Mouse (Mus musculus): ENCODE measurements around the gene Gpn2. TPM values are rescaled to one million over a fixed set of nuclear protein-coding genes. Genes with fewer than 3 reads are reported as not detected.

Gene Gpn2
- polyA plus RNA-seq, 1 experiment from 2014 or later, result 25.9 TPM

GRCm38 (mm10) chr4:133600306-133600705 lies 16.1 kb downstream of the Gpn2 start:
- no peak overlapping the region for H3K27ac ChIP-seq (ENCODE audit: low read depth, low read length)
- no peak for ATAC-seq (ENCODE audit: low FRiP score)

DNA sequence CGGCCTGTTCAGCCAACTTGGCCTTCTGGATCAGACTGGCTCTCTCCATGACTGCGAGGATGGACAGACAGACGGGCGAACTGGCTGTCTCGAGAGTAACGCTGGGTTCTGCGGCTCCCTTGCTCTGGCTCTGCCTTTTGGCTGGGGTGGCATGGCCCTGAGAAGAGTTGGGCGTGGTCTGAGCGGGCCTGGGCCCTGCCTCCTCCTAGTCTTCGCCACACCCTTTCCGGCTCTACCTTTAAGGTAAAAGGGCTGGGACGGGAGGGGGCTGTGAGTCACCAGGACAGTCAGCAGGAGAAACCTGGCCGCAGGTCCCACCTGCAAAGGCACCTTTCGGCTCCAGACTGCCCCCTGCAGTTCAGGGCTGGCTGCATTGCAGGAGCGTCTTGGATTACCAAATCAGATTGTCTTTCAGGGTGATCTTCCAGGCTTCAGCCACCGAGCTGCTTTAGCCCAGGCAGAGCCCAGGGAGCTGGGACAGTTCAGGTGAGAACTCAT lies 17.6 kb downstream of the Gpn2 start, which contains the start of gene Sfn:
Gene Sfn, minus strand, starts transcription at position 448 of the 498 bp plus-strand sequence.
- Histone ChIP-seq H3K4me1 (replicated peaks; ENCODE audit: control insufficient read depth, insufficient read depth, low read length) (no peaks in the 10 kb centered on the region; the same call in 1 of the 2 replicates), H3K36me3 (ENCODE audit: control insufficient read depth, insufficient read depth, low read length) (no peaks in the 10 kb centered on the region), H3K27ac (ENCODE audit: low read depth, low read length) (no peak within 1 kb of the TSS), H3K4me3 (ENCODE audit: low read depth, low read length) (0 out of 2 replicates have a peak within 1 kb of the TSS, but pooled peaks have one; percentile 12), H3K4me2 (replicated peaks; ENCODE audit: low read depth, low read length) (no peak within 1 kb of the TSS), H3K9ac (ENCODE audit: low read depth, low read length) (no peak within 1 kb of the TSS), H3K9me3 (ENCODE audit: control insufficient read depth, low read length) (no peaks in the 10 kb centered on the region), H3K27me3 (ENCODE audit: control insufficient read depth, insufficient read depth, low read length) (peaks cover 40% of the 10 kb centered on the region)
- DNase-seq (ENCODE audit: low spot score) (peak; percentile 39), ATAC-seq (ENCODE audit: low FRiP score) (no peak)
- WGBS, result 1% methylated on average over 16 of the region's 16 CpGs

More at GRCm38 (mm10) chr4:133600306-133600705, 16.1 kb downstream of the Gpn2 start:
- Histone ChIP-seq H3K9me3 (ENCODE audit: control insufficient read depth, low read length) (no peaks in the 10 kb centered on the region), H3K4me1 (replicated peaks; ENCODE audit: control insufficient read depth, insufficient read depth, low read length) (no peaks in the 10 kb centered on the region; the same call in 1 of the 2 replicates), H3K36me3 (ENCODE audit: control insufficient read depth, insufficient read depth, low read length) (no peaks in the 10 kb centered on the region), H3K4me3 (ENCODE audit: low read depth, low read length) (no peak overlapping the region), H3K27me3 (ENCODE audit: control insufficient read depth, insufficient read depth, low read length) (peaks cover 40% of the 10 kb centered on the region), H3K4me2 (replicated peaks; ENCODE audit: low read depth, low read length) (peak overlapping the region; percentile 86), H3K9ac (ENCODE audit: low read depth, low read length) (no peak overlapping the region)
- 17% methylated on average over 9 of the region's 9 CpGs for WGBS
- DNase-seq (ENCODE audit: low spot score), result peak; percentile 19

DNA sequence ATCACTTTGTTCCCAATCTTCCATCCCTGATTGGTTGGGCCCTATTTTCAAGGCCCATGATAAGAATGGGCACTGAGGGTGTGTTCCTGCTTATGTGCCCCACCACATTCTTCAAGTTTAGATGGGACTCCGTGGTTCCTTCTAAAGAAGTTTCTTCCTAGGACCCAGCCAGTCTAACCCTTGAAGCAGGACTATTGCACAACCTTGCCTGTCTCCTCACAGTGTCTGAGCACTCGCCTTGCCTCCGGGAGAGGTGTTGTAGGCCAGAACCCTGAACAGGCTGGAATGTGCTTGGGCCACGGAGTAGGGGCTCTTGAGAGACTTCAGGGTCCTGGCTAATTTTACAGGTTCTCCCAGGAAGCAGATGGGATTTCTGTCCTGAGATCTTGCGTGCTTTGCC lies 18.9 kb downstream of the Gpn2 start:
- Histone ChIP-seq H3K9me3 (ENCODE audit: control insufficient read depth, low read length) (no peaks in the 10 kb centered on the region), H3K27ac (ENCODE audit: low read depth, low read length) (no peak overlapping the region), H3K36me3 (ENCODE audit: control insufficient read depth, insufficient read depth, low read length) (no peaks in the 10 kb centered on the region), H3K9ac (ENCODE audit: low read depth, low read length) (no peak overlapping the region), H3K27me3 (ENCODE audit: control insufficient read depth, insufficient read depth, low read length) (peaks cover 40% of the 10 kb centered on the region), H3K4me3 (ENCODE audit: low read depth, low read length) (no peak overlapping the region), H3K4me2 (replicated peaks; ENCODE audit: low read depth, low read length) (no peak overlapping the region), H3K4me1 (replicated peaks; ENCODE audit: control insufficient read depth, insufficient read depth, low read length) (no peaks in the 10 kb centered on the region; the same call in 1 of the 2 replicates)
- WGBS, result 94% methylated on average over 5 of the region's 5 CpGs
- DNase-seq (ENCODE audit: low spot score) (no peak), ATAC-seq (ENCODE audit: low FRiP score) (no peak)

DNA sequence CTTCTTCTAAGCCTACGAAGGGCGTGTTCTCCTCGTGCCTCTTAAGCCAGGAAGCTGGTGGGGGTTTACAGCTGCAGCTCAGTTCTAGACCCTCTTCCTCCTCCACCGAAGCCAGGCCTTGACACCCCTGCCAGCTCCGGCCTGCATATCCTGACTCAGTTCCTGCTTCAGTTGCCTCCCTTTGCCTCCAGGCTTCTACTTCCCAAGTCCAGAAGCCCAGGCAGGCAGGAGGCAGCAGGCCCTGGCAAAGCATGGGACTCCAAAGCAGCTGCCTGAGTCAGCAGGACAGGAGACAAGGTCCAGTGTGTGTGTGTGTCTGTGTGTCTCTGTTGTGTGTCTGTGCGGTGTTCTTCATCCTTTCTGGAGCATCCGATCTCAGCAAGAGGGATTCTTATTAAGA lies 20.0 kb downstream of the Gpn2 start:
- Histone ChIP-seq H3K4me2 (replicated peaks; ENCODE audit: low read depth, low read length) (no peak overlapping the region), H3K4me3 (ENCODE audit: low read depth, low read length) (no peak overlapping the region), H3K9ac (ENCODE audit: low read depth, low read length) (no peak overlapping the region), H3K27ac (ENCODE audit: low read depth, low read length) (no peak overlapping the region), H3K9me3 (ENCODE audit: control insufficient read depth, low read length) (no peaks in the 10 kb centered on the region), H3K27me3 (ENCODE audit: control insufficient read depth, insufficient read depth, low read length) (peaks cover 29% of the 10 kb centered on the region), H3K36me3 (ENCODE audit: control insufficient read depth, insufficient read depth, low read length) (no peaks in the 10 kb centered on the region), H3K4me1 (replicated peaks; ENCODE audit: control insufficient read depth, insufficient read depth, low read length) (no peaks in the 10 kb centered on the region; the same call in 1 of the 2 replicates)
- no peak for DNase-seq (ENCODE audit: low spot score)
- 84% methylated on average over 7 of the region's 7 CpGs for WGBS
- no peak for ATAC-seq (ENCODE audit: low FRiP score)

GRCm38 (mm10) chr4:133604856-133605255 lies 20.7 kb downstream of the Gpn2 start:
- peaks cover 22% of the 10 kb centered on the region for H3K27me3 ChIP-seq (ENCODE audit: control insufficient read depth, insufficient read depth, low read length)
- no peak for DNase-seq (ENCODE audit: low spot score)
- ATAC-seq (ENCODE audit: low FRiP score), result no peak
- H3K4me3 ChIP-seq (ENCODE audit: low read depth, low read length), result no peak overlapping the region
- no peaks in the 10 kb centered on the region for H3K9me3 ChIP-seq (ENCODE audit: control insufficient read depth, low read length)
- no peaks in the 10 kb centered on the region for H3K36me3 ChIP-seq (ENCODE audit: control insufficient read depth, insufficient read depth, low read length)
- no peak overlapping the region for H3K4me2 ChIP-seq (replicated peaks; ENCODE audit: low read depth, low read length)
- no peaks in the 10 kb centered on the region for H3K4me1 ChIP-seq (replicated peaks; ENCODE audit: control insufficient read depth, insufficient read depth, low read length)
- H3K27ac ChIP-seq (ENCODE audit: low read depth, low read length), result no peak overlapping the region
- WGBS, result 63% methylated on average over 6 of the region's 6 CpGs
- no peak overlapping the region for H3K9ac ChIP-seq (ENCODE audit: low read depth, low read length)

DNA sequence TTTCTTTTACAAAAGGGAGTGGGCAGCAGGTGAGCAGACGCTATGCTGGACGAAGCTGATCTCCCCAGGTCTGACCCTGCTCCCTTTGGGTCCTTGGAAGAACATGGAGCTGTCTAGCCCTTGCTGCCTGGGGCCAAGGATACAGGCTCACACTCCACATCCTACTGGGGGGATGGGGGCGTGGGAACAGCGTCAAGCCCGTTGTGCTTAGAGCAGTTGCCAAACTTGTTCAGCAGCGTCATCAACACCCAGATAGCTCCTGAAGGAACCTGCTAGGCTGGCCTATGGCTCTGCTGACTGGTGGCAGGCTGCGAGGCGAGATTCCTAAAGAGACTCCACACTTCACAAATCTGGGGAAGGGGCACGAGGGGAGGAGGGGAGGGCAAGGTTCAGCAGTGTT lies 21.2 kb downstream of the Gpn2 start:
- Histone ChIP-seq H3K9ac (ENCODE audit: low read depth, low read length) (no peak overlapping the region), H3K9me3 (ENCODE audit: control insufficient read depth, low read length) (no peaks in the 10 kb centered on the region), H3K27me3 (ENCODE audit: control insufficient read depth, insufficient read depth, low read length) (peaks cover 17% of the 10 kb centered on the region), H3K27ac (ENCODE audit: low read depth, low read length) (no peak overlapping the region), H3K4me1 (replicated peaks; ENCODE audit: control insufficient read depth, insufficient read depth, low read length) (no peaks in the 10 kb centered on the region), H3K4me3 (ENCODE audit: low read depth, low read length) (no peak overlapping the region), H3K36me3 (ENCODE audit: control insufficient read depth, insufficient read depth, low read length) (no peaks in the 10 kb centered on the region), H3K4me2 (replicated peaks; ENCODE audit: low read depth, low read length) (no peak overlapping the region)
- WGBS, result 54% methylated on average over 9 of the region's 9 CpGs
- DNase-seq (ENCODE audit: low spot score) (no peak), ATAC-seq (ENCODE audit: low FRiP score) (no peak)

DNA sequence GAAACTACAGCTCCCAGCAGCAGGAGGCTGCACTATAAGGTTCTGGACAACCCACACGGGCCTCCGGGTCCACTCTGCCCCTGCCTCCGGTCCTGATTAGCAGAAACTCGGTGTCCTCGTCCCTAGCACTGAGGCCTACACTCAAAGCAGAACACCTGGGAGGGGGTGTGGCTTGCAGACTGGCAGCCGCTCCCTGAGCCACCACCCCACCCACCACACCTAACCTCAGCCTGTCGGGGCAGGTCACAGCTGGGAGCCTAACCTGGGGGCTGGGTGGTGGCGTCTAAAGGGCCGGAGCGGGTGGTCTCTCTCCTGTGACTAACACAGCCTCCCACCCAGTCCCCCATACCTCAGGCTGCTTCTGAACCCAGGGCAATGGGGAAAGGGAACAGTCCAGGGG lies 23.1 kb downstream of the Gpn2 start:
- Histone ChIP-seq H3K27me3 (ENCODE audit: control insufficient read depth, insufficient read depth, low read length) (peaks cover 5% of the 10 kb centered on the region; the same call in 1 of the 2 replicates), H3K36me3 (ENCODE audit: control insufficient read depth, insufficient read depth, low read length) (peaks cover under 1% of the 10 kb centered on the region; the same call in 1 of the 2 replicates), H3K4me2 (replicated peaks; ENCODE audit: low read depth, low read length) (no peak overlapping the region), H3K9ac (ENCODE audit: low read depth, low read length) (no peak overlapping the region), H3K9me3 (ENCODE audit: control insufficient read depth, low read length) (no peaks in the 10 kb centered on the region), H3K27ac (ENCODE audit: low read depth, low read length) (no peak overlapping the region), H3K4me1 (replicated peaks; ENCODE audit: control insufficient read depth, insufficient read depth, low read length) (no peaks in the 10 kb centered on the region), H3K4me3 (ENCODE audit: low read depth, low read length) (no peak overlapping the region)
- 70% methylated on average over 10 of the region's 10 CpGs for WGBS
- ATAC-seq (ENCODE audit: low FRiP score) (no peak), DNase-seq (ENCODE audit: low spot score) (no peak)

- Histone ChIP-seq H3K4me2 (replicated peaks; ENCODE audit: low read depth, low read length) (no peak overlapping the region), H3K27me3 (ENCODE audit: control insufficient read depth, insufficient read depth, low read length) (no peaks in the 10 kb centered on the region), H3K9me3 (ENCODE audit: control insufficient read depth, low read length) (no peaks in the 10 kb centered on the region), H3K36me3 (ENCODE audit: control insufficient read depth, insufficient read depth, low read length) (peaks cover 5% of the 10 kb centered on the region), H3K9ac (ENCODE audit: low read depth, low read length) (no peak overlapping the region), H3K27ac (ENCODE audit: low read depth, low read length) (no peak overlapping the region), H3K4me3 (ENCODE audit: low read depth, low read length) (no peak overlapping the region), H3K4me1 (replicated peaks; ENCODE audit: control insufficient read depth, insufficient read depth, low read length) (no peaks in the 10 kb centered on the region)
- DNase-seq (ENCODE audit: low spot score), result peak; percentile 87
- ATAC-seq (ENCODE audit: low FRiP score), result no peak
- 21% methylated on average over 6 of the region's 6 CpGs for WGBS
Observed at GRCm38 (mm10) chr4:133609719-133610118, 25.6 kb downstream of the Gpn2 start.

DNA sequence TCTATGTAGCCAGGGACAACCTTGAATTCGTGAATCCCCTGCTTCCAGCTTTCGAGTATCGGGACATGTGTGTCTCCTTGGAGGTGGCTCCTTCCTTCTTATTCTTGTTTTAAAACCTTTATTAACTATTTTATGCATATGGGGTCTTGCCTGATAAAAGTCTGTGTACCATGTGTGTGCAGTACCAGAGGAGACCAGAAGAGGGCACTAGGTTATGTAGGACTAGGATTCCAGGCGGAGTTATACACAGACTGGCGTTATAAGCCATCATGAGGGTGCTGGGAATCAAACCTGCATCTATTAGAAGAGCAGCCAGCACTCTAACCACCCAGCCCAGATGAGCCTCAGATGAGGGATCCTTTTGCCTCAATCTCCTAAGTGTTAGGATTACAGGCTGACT lies 27.7 kb downstream of the Gpn2 start:
- Histone ChIP-seq H3K36me3 (ENCODE audit: control insufficient read depth, insufficient read depth, low read length) (peaks cover 5% of the 10 kb centered on the region), H3K4me1 (replicated peaks; ENCODE audit: control insufficient read depth, insufficient read depth, low read length) (no peaks in the 10 kb centered on the region), H3K27me3 (ENCODE audit: control insufficient read depth, insufficient read depth, low read length) (no peaks in the 10 kb centered on the region), H3K9ac (ENCODE audit: low read depth, low read length) (no peak overlapping the region), H3K4me3 (ENCODE audit: low read depth, low read length) (no peak overlapping the region), H3K27ac (ENCODE audit: low read depth, low read length) (no peak overlapping the region), H3K9me3 (ENCODE audit: control insufficient read depth, low read length) (no peaks in the 10 kb centered on the region), H3K4me2 (replicated peaks; ENCODE audit: low read depth, low read length) (no peak overlapping the region)
- whole genome bisulfite sequencing, result 93% methylated on average over 5 of the region's 5 CpGs
- no peak for DNase-seq (ENCODE audit: low spot score)
- ATAC-seq (ENCODE audit: low FRiP score), result no peak

Measured in hindbrain, embryonic 11.5 days (tissue).